Mouse (Mus musculus) forebrain, embryonic 15.5 days (tissue): Measurements from ENCODE around the gene Rerg. TPM values are rescaled to one million over a fixed set of nuclear protein-coding genes. Genes with fewer than 3 reads are reported as not detected.

Experiments
- ATAC-seq: fragments of 200-750 bp; cut with Nextera tagmentation; replicated peaks from 2 replicates; pipeline ENCODE4 v1.8.0; 2017; ENCODE audit warnings: mild to moderate bottlenecking, moderate TSS enrichment, moderate library complexity
- H3K27ac ChIP-seq: fragments of 300-500 bp; sonication (generic); replicated peaks from 2 replicates; pipeline ENCODE4 v1.5.1; 2015; ENCODE audit warnings: mild to moderate bottlenecking, inconsistent platforms
- H3K27me3 ChIP-seq: fragments of 300-500 bp; sonication (generic); 2 replicates; pipeline ENCODE4 v1.6.1; 2015; ENCODE audit warnings: inconsistent platforms
- H3K36me3 ChIP-seq: fragments of 300-500 bp; sonication (generic); 2 replicates; pipeline ENCODE4 v1.6.1; 2015; ENCODE audit warnings: mild to moderate bottlenecking, inconsistent platforms
- H3K4me1 ChIP-seq: fragments of 300-500 bp; sonication (generic); 2 replicates; pipeline ENCODE4 v1.6.1; 2015; ENCODE audit warnings: inconsistent platforms
- H3K4me2 ChIP-seq: fragments of 300-500 bp; sonication (generic); replicated peaks from 2 replicates; pipeline ENCODE4 v1.6.1; 2015; ENCODE audit warnings: mild to moderate bottlenecking, inconsistent platforms
- H3K4me3 ChIP-seq: fragments of 300-500 bp; sonication (generic); 2 replicates; pipeline ENCODE4 v1.5.1; 2015; ENCODE audit warnings: mild to moderate bottlenecking, inconsistent platforms
- H3K9ac ChIP-seq: fragments of 300-500 bp; sonication (generic); replicated peaks from 2 replicates; pipeline ENCODE4 v1.6.1; 2015; ENCODE audit warnings: mild to moderate bottlenecking, inconsistent platforms
- H3K9me3 ChIP-seq: fragments of 300-500 bp; sonication (generic); 2 replicates; pipeline ENCODE4 v1.6.1; 2016; ENCODE audit warnings: inconsistent platforms
- WGBS: fragments of 180-500 bp; shearing (Covaris S2); methylation state at CpG from one replicate; pipeline ENCODE4 v1.1.7; 2015; ENCODE audit warnings: mixed read lengths; 5-methylcytosine and 5-hydroxymethylcytosine counted together
- polyA plus RNA-seq: library from polyadenylated mRNA; unstranded; fragments of >200 nt; fragmentation: Nextera tagmentation; extraction: Ambion mirVana; gene quantifications from 2 replicates; pipeline ENCODE4 v1.2.1, GENCODE M21; 2015

Rerg gene
- polyA plus RNA-seq, 1 experiment from 2014 or later: 4.6 TPM

DNA sequence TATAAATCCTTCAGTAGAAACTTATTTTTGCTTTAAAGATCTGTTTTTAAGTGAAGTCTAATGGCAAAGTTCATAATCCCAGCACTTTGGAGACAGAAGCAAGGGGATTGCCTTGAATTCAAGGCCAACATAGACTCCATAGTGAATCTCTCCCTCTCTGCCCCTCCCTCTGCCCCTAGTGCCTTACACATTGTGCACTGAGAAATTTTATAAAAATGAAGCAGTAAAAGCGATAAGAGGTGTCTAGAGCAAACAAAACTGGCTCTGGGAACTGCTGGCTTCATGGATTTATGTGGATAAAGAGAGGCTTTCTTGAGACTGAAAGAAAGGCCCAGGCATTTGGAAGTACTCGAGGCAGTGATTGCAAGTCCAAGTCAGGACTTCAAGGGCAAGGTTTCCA is 145.8 kb downstream of the Rerg start:
- no peak for ATAC-seq
- Histone ChIP-seq H3K36me3 (no peaks in the 10 kb centered on the region), H3K4me2 (no peak overlapping the region), H3K4me1 (no peaks in the 10 kb centered on the region), H3K27ac (no peak overlapping the region), H3K4me3 (no peak overlapping the region), H3K9me3 (no peaks in the 10 kb centered on the region), H3K9ac (no peak overlapping the region), H3K27me3 (no peaks in the 10 kb centered on the region)
- WGBS: 87% methylated on average over 2 of the region's 2 CpGs

DNA sequence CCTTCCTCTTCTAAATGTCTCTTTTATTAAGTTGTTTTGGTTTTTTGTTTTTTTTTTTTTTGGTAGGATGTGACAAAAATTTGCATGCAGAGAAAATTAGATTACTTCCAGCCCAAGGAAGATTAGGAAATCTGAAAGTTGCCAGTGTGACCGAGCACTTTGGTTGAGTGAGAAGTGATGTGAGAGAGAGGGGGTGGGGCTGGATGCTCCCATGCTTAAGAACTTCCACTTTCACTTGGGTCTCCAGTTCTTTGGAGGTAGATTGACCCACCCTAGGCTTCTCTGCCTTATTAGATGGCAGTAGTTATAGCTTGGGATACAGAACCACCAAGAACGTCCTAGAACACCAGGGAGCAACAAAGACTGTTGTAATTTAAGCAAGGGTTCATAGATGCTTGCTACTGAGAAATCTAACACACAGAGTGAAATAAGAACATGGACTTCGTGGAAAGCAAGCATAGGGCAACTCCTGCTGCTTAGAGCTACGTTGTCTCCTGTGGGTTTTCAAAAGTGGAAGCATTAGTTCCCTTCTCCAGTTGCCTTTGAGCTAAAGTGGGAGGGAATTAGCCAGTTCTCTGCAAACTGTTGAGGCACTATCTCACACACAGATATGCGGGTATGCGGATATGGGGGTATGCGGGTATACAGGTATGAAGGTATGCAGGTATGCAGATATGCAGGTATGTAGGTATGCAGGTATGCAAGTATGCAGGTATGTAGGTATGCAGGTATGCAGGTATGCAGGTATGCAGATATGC is 152.9 kb downstream of the Rerg start:
- Histone ChIP-seq H3K4me3 (no peak overlapping the region), H3K36me3 (no peaks in the 10 kb centered on the region), H3K27ac (no peak overlapping the region), H3K27me3 (no peaks in the 10 kb centered on the region), H3K4me1 (no peaks in the 10 kb centered on the region), H3K9ac (no peak overlapping the region), H3K4me2 (no peak overlapping the region), H3K9me3 (no peaks in the 10 kb centered on the region)
- ATAC-seq: no peak
- WGBS: 88% methylated on average over 7 of the region's 7 CpGs

GRCm38 (mm10) chr6:137014346-137014745 is 156.0 kb downstream of the Rerg start:
- no peak overlapping the region for H3K4me3 ChIP-seq
- no peaks in the 10 kb centered on the region for H3K27me3 ChIP-seq
- H3K4me2 ChIP-seq: no peak overlapping the region
- H3K4me1 ChIP-seq: no peaks in the 10 kb centered on the region
- no peak overlapping the region for H3K27ac ChIP-seq
- ATAC-seq: no peak
- 75% methylated on average over 6 of the region's 6 CpGs for WGBS
- H3K9ac ChIP-seq: no peak overlapping the region
- H3K9me3 ChIP-seq: no peaks in the 10 kb centered on the region
- no peaks in the 10 kb centered on the region for H3K36me3 ChIP-seq

DNA sequence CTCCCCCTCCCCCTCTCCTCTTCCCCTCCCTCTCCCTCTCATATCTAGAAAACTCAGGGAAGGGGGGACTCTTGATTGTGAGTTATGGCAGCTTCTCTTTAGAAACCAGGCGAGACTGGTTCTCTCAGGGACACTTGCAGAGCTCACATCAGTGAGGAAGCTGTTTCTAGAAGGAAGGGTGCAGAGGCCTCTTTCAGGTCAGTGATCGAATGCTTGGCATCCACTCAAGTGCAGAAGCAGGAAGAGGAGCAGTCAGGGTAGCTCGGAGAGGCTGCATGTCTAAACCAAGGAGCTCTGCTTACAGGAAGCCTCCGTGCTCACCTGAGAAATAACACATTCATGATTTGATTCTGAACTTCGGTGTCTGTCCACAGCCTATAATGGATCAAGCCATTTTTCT is 159.1 kb downstream of the Rerg start:
- Histone ChIP-seq H3K4me1 (no peaks in the 10 kb centered on the region), H3K9me3 (no peaks in the 10 kb centered on the region), H3K36me3 (no peaks in the 10 kb centered on the region), H3K4me2 (no peak overlapping the region), H3K27me3 (no peaks in the 10 kb centered on the region), H3K4me3 (no peak overlapping the region), H3K27ac (no peak overlapping the region), H3K9ac (no peak overlapping the region)
- no peak for ATAC-seq
- 91% methylated on average over 5 of the region's 5 CpGs for WGBS

Other genes with a start within 250 kb of the Rerg start
- 0.18 and 0.66 TPM in 2 replicates for gene Erp27, start 248.3 kb downstream of the Rerg start, polyA plus RNA-seq
- not detected in 2 replicates for gene Pde6h, start 246.7 kb downstream of the Rerg start, polyA plus RNA-seq
- 16.8 and 17.1 TPM in 2 replicates for gene Arhgdib, start 228.6 kb downstream of the Rerg start, polyA plus RNA-seq
- 47.8 and 50.3 TPM in 2 replicates for gene Ptpro, start 81.8 kb upstream of the Rerg start, polyA plus RNA-seq